Mouse (Mus musculus): ENCODE results near the gene Vmn2r113. TPM values are rescaled to one million over a fixed set of nuclear protein-coding genes. Genes with fewer than 3 reads are reported as not detected.

Vmn2r113 gene
- polyA plus RNA-seq (2017; shearing (Covaris generic)), result 0.38 TPM

DNA sequence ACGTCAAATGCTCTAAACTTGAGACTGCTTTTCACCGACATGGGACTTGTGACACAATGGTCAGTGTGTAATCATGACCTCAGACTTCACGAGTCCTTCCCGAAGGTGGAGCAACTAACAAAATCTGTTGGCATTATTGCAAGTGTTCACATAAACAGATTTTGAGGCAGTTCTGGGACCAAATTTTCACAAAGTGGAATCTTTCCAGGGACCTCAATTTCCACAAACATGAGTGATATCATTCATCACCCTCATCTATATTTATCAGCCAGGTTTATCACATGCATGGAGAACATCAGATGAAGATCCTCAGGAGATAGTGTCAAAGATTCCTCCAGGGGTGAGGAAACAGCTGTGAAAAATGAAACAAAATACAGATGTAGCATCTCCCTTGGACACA, at the start of gene Vmn2r113:
TSS of gene Vmn2r113 (plus strand) at position 301 of the 400 bp plus-strand sequence.

Other genes starting within 250 kb of the Vmn2r113 start
- 16.6 TPM for gene Zfp945, start 75.8 kb upstream of the Vmn2r113 start, polyA plus RNA-seq (2017; shearing (Covaris generic))
- 0.06 TPM for gene Vmn2r-ps130, start 118.2 kb downstream of the Vmn2r113 start, polyA plus RNA-seq (2017; shearing (Covaris generic))